Mouse (Mus musculus): Measurements from ENCODE around the gene Ngef.

Gene Ngef

DNA sequence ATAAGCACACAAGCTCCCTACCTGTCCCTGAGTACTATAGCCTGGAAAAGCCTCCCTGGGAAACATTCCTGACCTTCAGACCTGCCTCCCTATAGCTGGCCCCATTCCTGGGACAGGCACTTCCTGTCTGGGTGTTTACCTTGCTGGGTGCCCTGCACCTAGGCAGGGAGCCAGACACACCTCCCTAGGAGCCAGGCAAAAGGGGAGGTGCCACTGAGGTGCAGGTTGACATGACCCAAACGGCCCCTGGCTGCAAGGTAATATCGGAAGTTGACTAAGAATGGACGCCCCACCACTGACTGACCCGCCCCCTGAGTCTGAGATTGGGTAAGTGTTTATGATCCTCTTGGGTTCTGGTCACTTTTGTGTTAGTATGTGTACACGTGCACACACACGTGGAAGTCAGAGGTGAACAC lies at the start of gene Ngef:
Gene Ngef, minus strand, starts transcription at position 71 of the 416 bp plus-strand sequence.
- no peak for DNase-seq (ENCODE audit: low read depth, low spot score)

DNA sequence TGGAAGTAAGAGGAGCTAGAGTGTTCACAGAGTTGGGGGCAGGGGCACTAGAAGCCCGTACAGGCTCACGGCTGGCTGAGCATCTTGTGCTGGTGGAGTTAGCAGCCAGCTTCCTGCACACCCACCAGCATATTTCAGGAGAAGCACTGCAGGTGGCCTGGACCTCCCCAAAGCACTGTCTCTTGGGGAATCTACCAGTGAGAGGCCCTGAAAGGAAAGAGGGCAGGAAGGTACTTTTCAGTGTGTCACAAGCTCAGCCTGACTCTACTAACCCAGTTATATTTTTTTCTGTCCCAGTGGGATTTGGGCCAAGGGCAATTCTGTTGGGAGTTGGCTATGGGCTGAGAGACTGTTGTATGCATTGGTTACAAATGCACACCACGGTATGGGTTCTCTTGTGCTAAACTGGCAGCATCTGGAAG lies 48.2 kb upstream of the Ngef start:
- DNase-seq (ENCODE audit: low read depth, low spot score) = peak; percentile 77

DNA sequence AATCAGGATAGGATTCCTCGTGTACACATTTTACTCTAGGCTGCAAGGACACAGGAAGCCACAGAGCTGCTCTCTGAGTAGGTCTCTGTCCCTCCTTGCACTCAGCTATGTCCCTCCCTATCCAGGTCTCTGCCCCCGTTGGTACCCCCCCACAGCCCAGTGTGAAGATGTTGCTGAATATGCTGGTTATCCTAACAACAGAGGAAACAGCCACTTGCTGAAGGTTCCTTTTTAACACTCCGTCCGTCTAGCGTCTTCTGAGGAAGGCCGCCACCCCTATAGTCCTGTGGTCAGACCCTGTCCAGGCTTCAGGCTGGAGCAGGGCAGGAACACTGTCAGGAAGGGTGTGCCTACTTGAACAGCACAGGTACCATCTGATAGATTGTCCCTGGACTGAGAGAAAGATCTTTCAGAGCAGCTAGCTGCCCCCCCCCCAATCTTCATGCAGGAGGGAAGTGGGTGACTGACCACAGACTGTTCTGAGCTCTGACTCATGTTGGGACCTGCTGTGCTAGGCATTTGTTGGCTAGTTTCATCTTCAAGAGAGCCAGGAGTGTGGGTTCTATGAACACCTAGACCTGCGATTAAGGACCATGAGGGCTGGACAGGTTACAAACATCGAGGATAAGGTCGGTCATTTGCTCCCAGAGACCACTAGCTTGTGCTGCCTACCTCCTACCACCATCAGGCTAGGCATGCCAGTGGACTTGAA lies 47.6 kb upstream of the Ngef start:
- peak; percentile 73 for DNase-seq (ENCODE audit: low read depth, low spot score)

GRCm38 (mm10) chr1:87620693-87621092 lies 47.0 kb upstream of the Ngef start:
- no peak for DNase-seq (ENCODE audit: low read depth, low spot score)

GRCm38 (mm10) chr1:87620211-87620668 lies 46.6 kb upstream of the Ngef start, which contains the start of gene Inpp5d:
Gene Inpp5d, plus strand, starts transcription at chr1:87620312.
- peak; percentile 92 for DNase-seq (ENCODE audit: low read depth, low spot score)

DNA sequence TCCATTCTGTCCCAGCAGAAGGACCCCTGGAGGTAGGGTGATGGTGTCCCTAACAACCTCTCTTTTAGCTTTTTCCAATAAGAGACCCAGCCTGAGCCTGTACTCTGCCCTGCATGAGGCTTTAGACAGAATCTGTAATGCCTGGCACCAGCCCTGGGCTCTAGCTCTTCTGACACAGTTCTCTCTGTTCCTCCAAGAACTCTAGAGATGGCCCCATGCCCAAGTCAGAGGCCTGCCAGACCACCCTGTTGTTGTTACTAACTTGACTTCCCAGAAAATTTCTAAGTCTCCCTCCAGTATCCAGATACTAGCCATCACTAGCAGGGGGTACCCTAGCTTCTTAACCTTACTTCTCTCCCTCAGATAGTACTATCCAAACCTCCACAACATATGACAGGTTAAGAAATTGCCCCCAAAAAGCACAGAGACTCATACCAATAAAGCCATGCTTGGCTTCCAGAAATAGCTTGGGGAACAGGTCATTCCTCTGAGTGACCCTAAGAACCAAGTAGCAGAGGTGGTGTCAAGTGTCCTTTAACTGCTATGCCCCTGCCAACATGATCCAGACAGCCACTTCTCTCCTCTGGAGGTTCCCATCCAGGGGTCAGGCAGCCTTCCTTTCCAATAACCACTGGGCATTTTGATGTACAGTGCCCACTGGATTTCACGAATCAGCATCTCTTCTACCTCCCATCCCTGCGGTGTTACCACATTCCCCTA lies 41.1 kb upstream of the Ngef start:
- no peak for DNase-seq (ENCODE audit: low read depth, low spot score)

- DNase-seq (ENCODE audit: low read depth, low spot score) = peak; percentile 75
Observed at GRCm38 (mm10) chr1:87608416-87609046, 34.9 kb upstream of the Ngef start.

GRCm38 (mm10) chr1:87607385-87608091 lies 33.9 kb upstream of the Ngef start:
- DNase-seq (ENCODE audit: low read depth, low spot score) = no peak

GRCm38 (mm10) chr1:87605296-87605695 lies 31.6 kb upstream of the Ngef start:
- no peak for DNase-seq (ENCODE audit: low read depth, low spot score)

DNA sequence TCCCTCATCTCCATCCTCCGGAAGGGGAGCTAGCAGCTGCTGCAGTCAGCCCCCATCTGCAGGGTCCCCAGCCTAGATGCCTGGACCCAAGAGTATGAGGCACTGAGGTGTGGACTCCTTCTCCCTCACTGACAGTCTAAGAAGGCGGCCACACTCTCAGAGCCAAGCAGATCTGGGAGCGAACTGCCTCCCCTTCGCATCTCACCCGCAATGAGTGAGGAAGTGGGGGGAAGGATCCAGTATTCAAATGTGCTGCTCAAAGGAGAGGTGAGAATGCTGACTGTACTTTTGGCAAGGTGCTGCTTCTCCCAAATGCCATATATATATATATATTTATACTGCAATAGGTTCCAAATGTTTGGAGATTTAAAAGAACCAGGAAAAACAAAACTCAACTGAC lies 29.7 kb upstream of the Ngef start:
- no peak for DNase-seq (ENCODE audit: low read depth, low spot score)

DNA sequence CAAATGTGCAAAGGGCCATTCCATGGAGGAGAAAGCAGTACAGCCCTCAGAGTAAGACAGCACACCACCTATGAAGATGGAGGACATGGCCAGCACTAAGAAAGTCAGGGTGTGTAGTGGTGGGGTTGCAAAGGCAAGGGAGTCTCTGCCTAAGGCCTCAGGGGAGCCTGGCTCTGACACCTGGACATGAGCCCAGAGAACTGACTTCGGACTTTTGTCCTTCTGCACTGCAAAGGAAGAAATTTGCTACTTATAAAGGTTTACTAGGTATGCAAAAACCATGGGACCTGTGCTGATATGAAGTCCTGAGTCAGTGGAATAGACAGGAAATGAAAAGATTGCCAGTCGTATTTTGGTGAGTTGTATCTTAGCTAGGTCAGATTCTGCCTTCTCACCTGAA lies 28.1 kb upstream of the Ngef start:
- no peak for DNase-seq (ENCODE audit: low read depth, low spot score)

DNA sequence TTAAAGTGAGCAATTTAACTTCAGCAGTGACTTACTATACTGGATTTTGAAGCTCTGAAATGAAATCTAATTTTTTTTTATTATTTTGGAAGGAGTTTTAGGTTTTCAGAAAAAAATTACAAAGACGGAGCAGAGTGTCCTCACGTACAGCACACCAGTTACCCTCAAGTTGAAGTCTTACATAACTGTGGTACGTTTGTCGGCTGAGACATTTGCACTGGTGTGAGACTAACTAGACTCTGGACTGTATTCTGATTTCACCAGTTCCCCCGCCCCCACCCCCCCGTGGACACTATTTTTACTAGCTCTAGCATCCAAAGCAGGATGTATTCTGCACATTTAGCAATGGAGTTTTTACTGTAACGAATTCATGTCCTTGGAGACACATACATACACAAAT lies 26.9 kb upstream of the Ngef start:
- no peak for DNase-seq (ENCODE audit: low read depth, low spot score)

DNA sequence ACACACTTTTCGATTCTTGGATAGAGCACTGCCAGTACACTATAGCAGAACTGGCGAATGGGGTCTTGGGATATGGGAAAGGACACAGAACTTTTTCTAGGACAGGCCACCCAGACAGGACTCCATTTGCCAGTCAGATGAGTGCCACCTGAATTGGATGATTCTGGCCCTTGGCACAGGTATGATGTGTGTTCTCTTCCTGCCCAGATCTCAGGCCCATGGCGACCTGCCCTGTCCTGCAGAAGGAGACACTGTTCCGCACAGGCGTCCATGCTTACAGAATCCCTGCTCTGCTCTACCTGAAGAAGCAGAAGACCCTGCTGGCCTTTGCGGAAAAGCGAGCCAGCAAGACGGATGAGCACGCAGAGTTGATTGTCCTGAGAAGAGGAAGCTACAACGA lies 21.0 kb upstream of the Ngef start:
- DNase-seq (ENCODE audit: low read depth, low spot score) = no peak

DNA sequence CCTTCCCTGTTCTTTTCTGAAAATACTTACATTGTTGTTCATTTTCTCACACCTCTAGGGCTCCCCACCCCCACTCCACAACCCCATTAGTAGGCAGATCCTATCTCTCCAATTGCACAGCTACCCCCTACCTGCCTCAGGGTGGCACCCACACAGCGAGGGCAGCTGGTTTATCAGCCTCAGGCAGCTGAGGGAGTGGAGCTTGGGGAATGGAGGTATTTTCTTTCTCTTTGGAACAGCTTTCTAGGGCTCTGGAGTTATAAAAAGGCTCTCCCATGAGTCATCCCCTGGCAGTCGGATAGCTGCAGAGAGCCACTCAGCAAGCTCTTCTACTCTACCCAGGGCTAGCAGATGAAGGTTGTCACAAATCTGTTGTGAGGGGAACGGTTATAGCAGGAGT lies 20.6 kb upstream of the Ngef start:
- DNase-seq (ENCODE audit: low read depth, low spot score) = no peak

DNA sequence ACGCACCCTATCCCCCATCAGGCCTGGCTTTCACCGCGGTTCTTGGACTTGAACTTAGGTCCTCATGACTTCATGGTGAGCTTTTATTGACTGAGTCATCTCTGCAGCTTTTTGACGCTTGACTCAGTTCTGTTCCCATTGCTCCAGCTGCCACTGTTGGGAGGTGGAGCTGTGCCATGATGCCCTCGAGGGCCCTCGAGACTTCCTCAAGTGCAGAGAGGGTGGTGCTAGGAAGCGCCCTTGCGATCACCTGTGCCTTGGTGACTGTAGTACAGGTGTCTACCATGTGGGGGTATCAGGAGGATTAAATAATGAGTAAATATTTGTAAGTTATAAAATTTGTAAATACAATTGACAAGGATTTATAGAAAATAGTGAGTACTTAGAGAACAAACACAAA lies 16.3 kb upstream of the Ngef start:
- DNase-seq (ENCODE audit: low read depth, low spot score) = no peak

- DNase-seq (ENCODE audit: low read depth, low spot score) = no peak
Observed at GRCm38 (mm10) chr1:87589162-87589561, 15.5 kb upstream of the Ngef start.

GRCm38 (mm10) chr1:87580824-87581223 lies 7.2 kb upstream of the Ngef start:
- no peak for DNase-seq (ENCODE audit: low read depth, low spot score)

- DNase-seq (ENCODE audit: low read depth, low spot score) = no peak
Observed at GRCm38 (mm10) chr1:87578965-87579364, 5.3 kb upstream of the Ngef start.

DNA sequence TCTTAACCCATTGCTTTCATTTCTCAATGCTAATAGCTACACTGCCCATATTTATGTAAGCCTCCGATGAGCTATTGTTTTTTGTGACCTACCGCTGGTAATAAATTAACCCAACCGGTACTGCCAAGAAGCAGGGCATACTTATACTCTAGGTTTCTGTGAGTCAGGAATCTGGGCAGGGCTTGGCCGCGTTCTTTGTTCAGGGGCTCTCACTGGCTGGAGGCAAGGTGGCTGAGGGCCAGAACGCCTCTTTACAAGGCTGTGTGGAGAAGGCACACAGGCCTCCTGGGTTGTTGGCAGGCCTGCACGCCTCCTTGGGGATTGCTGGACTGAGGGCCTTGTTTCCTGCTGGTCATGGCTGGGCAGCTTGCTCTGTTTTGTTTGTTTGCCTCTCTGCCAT lies 1.1 kb upstream of the Ngef start:
- no peak for DNase-seq (ENCODE audit: low read depth, low spot score)

DNA sequence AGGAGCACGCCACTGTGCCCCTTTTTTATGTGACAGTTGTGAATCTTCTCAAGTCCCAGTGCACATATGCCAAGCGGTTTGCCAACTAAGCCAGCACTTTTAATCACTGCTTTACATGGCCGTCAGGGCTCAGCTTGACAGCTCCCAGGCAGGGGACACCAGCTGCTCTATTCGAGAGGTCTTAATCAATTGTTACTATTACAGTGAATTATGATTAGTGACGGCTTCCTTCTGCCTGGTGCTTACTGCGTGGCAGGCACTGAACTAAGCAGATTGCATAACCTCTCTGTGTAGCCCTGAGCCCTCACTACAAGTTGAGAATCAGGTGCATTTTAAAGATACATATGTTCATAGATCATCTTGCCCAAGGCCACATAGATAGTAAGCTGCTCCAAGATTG lies 683 bp upstream of the Ngef start:
- no peak for DNase-seq (ENCODE audit: low read depth, low spot score)

DNA sequence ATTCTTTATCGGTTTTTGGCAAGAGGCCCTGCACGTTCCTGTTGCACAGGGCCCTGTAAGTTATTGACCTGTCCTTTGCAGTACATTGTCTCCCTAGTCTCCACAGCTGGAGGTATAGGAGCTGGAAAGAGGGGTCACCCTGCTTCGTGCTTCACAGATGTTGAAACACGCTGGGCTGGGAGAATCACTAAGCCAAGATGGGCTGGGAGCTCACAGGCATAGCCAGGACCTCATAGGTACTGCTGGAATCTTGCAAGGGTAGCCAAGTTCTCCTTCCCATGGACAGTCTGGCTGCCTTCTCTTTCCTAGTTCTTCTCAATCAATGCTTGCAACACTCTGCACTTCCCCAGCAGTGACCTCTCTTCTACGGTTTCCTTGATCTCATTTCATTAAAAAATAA lies 409 bp downstream of the Ngef start:
- DNase-seq (ENCODE audit: low read depth, low spot score) = no peak

DNA sequence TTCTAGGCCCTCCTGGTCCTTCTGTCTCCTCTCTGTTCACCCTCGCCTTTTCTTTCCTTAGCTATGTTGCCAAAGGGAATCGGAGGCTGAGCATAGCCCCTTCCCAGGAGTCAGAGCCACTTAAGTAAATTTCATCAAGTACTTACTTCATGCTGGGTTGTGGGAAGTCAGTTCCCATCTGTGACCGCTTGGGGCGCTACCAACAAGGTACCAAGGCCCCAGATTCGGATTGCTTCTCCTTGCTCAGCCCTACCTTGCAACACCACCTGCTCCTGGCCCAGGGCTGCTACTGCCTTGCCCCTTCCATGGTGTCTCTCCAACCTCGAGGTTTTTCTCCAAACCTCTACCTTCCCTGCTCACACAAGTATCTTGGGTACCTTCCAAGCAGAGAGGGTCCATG lies 5.3 kb downstream of the Ngef start:
- peak; percentile 72 for DNase-seq (ENCODE audit: low read depth, low spot score)
